11 mouse cellular contexts compared by ENCODE assay signal in genomic region chr7:139466484-139467176, GRCm38 (mm10).
A peak's percentile ranks its signal among the peaks of the same experiment; 100 is the strongest.
DNase-seq lines count a peak whose midpoint lies in the region; ATAC-seq and TF ChIP-seq lines count a peak whose summit lies in the region.
"Had no signal": no experiment of that assay in that cellular context is flagged by ENCODE, and none has a peak within 500 bp of the region (broad histone marks: within the 10 kb centered on the region; RNA-seq: fewer than 3 reads in every experiment).

No protein-coding gene starts in this region.

- no peaks in the 10 kb centered on the region for H3K9me3 ChIP-seq in embryonic facial prominence, embryonic 14.5 days (ENCODE audit: control insufficient read depth, low read length)
- H3K9me3 ChIP-seq in liver, embryonic 14.5 days (ENCODE audit: control insufficient read depth, low read length) = no peaks in the 10 kb centered on the region

- DNase-seq in gastrocnemius, adult 2 months = no peak
- DNase-seq in gastrocnemius, postnatal 36 days = no peak
- peak; percentile 87 for DNase-seq in 416B (ENCODE audit: low read depth)
- peak; percentile 29 for DNase-seq in embryonic facial prominence, embryonic 14.5 days (ENCODE audit: low spot score)
- peak in 1 of 3 experiments; percentile 7 for DNase-seq in liver, embryonic 14.5 days (ENCODE audit: low read depth in 3 of 3, low spot score in 3 of 3)
- no peak for DNase-seq in left cerebral cortex, postnatal 25 days (ENCODE audit: low spot score in 2 of 2)
- DNase-seq in left cerebral cortex, postnatal 10 days (ENCODE audit: extremely low spot score in 1 of 2, low spot score in 2 of 2) = no peak
- DNase-seq in layer of hippocampus, adult 9-11 months = no peak
- DNase-seq: midbrain, embryonic 14.5 days had no signal

- H3K4me2 ChIP-seq in embryonic facial prominence, embryonic 14.5 days (ENCODE audit: low read depth, low read length) = no peak overlapping the region
- no peak overlapping the region for H3K4me2 ChIP-seq in liver, embryonic 14.5 days (ENCODE audit: low read depth)

- no peak overlapping the region for H3K4me3 ChIP-seq in gastrocnemius, adult 2 months
- H3K4me3 ChIP-seq in embryonic facial prominence, embryonic 14.5 days (ENCODE audit: low read depth, low read length) = no peak overlapping the region
- H3K4me3 ChIP-seq in liver, embryonic 14.5 days (ENCODE audit: insufficient read depth in 1 of 2, low read depth in 2 of 2, low read length in 2 of 2) = no peak overlapping the region

- no peaks in the 10 kb centered on the region for H3K27me3 ChIP-seq in embryonic facial prominence, embryonic 14.5 days (replicated peaks; ENCODE audit: control insufficient read depth, insufficient read depth, low read length)
- H3K27me3 ChIP-seq in liver, embryonic 14.5 days (ENCODE audit: control insufficient read depth, insufficient read depth, low read length) = no peaks in the 10 kb centered on the region

- no peaks in the 10 kb centered on the region for H3K36me3 ChIP-seq in embryonic facial prominence, embryonic 14.5 days (ENCODE audit: control insufficient read depth, insufficient read depth, low read length)
- H3K36me3 ChIP-seq in liver, embryonic 14.5 days (replicated peaks; ENCODE audit: control insufficient read depth, insufficient read depth, low read depth) = no peaks in the 10 kb centered on the region

- peaks cover 17% of the 10 kb centered on the region for H3K4me1 ChIP-seq in embryonic facial prominence, embryonic 14.5 days (ENCODE audit: control insufficient read depth, insufficient read depth, low read length)
- peaks cover 0 to 20% of the 10 kb centered on the region in 2 experiments; a peak in 2 of 4 replicates for H3K4me1 ChIP-seq in liver, embryonic 14.5 days (replicated peaks; ENCODE audit: control insufficient read depth in 2 of 2, insufficient read depth in 2 of 2, low read length in 1 of 2)

- 66% methylated on average over 6 of the region's 7 CpGs for WGBS in embryonic facial prominence, embryonic 14.5 days
- WGBS in liver, embryonic 14.5 days (ENCODE audit: insufficient replicate concordance) = 5% methylated on average over 6 of the region's 7 CpGs

- ATAC-seq in embryonic facial prominence, embryonic 14.5 days (ENCODE audit: low read depth) = no peak
- peak; percentile 47; the same call in 1 of the 2 replicates for ATAC-seq in liver, embryonic 14.5 days (ENCODE audit: insufficient read depth)
- ATAC-seq: forebrain, embryonic 14.5 days; hindbrain, postnatal 0 days had no signal

- no peak for TF ChIP-seq CTCF in gastrocnemius, adult 2 months (IDR thresholded peaks at IDR 0.05)
- TF ChIP-seq CTCF in liver, embryonic 14.5 days (IDR thresholded peaks at IDR 0.05; ENCODE audit: low read depth) = no peak

- intact Hi-C loops in gastrocnemius, adult 2 months (cut with DNase I) = no loop called here
- intact Hi-C loops in gastrocnemius, postnatal 36 days (cut with DNase I) = loop anchor here (10.0 kb wide), 1 partner anchor 52 kb away; no protein-coding TSS in a partner anchor
- intact Hi-C loops in left cerebral cortex, postnatal 25 days (cut with DNase I) = no loop called here
- intact Hi-C loops in left cerebral cortex, postnatal 10 days (cut with DNase I) = loop anchor here (5.0 kb wide), 1 partner anchor 69 kb away; no protein-coding TSS in a partner anchor

- no peak for TF ChIP-seq EP300 in liver, embryonic 14.5 days (IDR thresholded peaks at IDR 0.05; ENCODE audit: low read depth)

- H3K27ac ChIP-seq in gastrocnemius, adult 2 months = peak overlapping the region; percentile 81
- H3K27ac ChIP-seq in embryonic facial prominence, embryonic 14.5 days (replicated peaks; ENCODE audit: low read depth, low read length) = 0 out of 2 replicates have a peak overlapping the region, but pooled peaks have one; percentile 33
- H3K27ac ChIP-seq in liver, embryonic 14.5 days = no peak overlapping the region

- H3K9ac ChIP-seq in embryonic facial prominence, embryonic 14.5 days (ENCODE audit: low read depth, low read length) = no peak overlapping the region
- H3K9ac ChIP-seq in liver, embryonic 14.5 days (replicated peaks) = no peak overlapping the region

Comparison
In these comparisons a context has a peak if more than half of its experiments do, and no peak if none do; other contexts are left out.
1. intact Hi-C loops: an anchor here in gastrocnemius, postnatal 36 days (10.0 kb wide) and left cerebral cortex, postnatal 10 days (5.0 kb wide); none called in gastrocnemius, adult 2 months and left cerebral cortex, postnatal 25 days.
2. DNase-seq: peak in 416B (single experiment) and embryonic facial prominence, embryonic 14.5 days (single experiment); none in gastrocnemius, adult 2 months (single experiment), gastrocnemius, postnatal 36 days (0 of 2), left cerebral cortex, postnatal 25 days (0 of 2), left cerebral cortex, postnatal 10 days (0 of 2) and layer of hippocampus, adult 9-11 months (single experiment).